Mouse (Mus musculus): ENCODE results near the gene Nkain4. TPM values are rescaled to one million over a fixed set of nuclear protein-coding genes. Genes with fewer than 3 reads are reported as not detected.

Nkain4 gene
- polyA plus RNA-seq, 1 experiment: 3.7 TPM

DNA sequence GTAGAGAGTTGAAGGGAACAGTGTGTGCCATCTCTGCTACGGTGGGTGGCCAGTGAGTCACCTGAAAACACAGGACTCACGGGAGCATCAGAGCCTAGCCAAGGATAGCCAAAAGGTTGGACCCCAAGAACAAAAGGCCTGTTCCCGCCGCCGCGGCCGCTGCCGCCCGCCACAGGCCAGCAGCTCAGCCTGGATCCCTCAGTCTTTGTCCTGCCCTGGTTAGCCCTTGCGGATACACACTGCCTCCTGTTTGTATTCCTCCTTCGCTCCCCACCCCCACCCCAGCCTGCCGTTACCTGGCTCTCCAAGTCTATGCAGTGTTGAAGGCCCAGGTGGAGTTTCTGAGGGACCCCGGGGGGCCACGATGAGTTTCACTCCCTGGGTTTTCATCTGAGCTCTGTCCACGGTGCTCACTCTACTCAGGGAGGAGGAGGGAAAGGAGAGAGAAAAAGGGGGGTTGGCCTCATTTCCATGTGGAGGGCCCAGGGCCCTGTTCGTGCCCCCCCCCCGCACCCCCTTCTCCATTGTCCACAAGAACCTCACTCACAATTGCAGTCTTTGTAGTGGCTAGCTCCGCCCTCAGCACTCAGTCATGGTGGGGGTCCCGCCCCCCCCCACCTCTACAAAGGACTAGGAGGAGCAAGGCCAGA lies 65.1 kb downstream of the Nkain4 start:
- TF ChIP-seq CTCF (IDR thresholded peaks at IDR 0.05; ENCODE audit: control insufficient read depth, insufficient read depth, insufficient replicate concordance, low read depth, low read length) (no peak), POLR2A (IDR thresholded peaks at IDR 0.05; ENCODE audit: control insufficient read depth, low read depth, low read length) (no peak)
- Histone ChIP-seq H3K4me3 (ENCODE audit: control insufficient read depth, low read depth, low read length) (no peak overlapping the region), H3K27ac (ENCODE audit: control insufficient read depth, insufficient read depth, low read depth, low read length) (no peak overlapping the region), H3K4me1 (ENCODE audit: control insufficient read depth, insufficient read depth, low read length) (peaks cover 33% of the 10 kb centered on the region), H3K27me3 (ENCODE audit: control insufficient read depth, insufficient read depth, low read length) (no peaks in the 10 kb centered on the region; the same call in 1 of the 2 replicates), H3K36me3 (ENCODE audit: control insufficient read depth, insufficient read depth, low read length) (no peaks in the 10 kb centered on the region)

- H3K36me3 ChIP-seq (ENCODE audit: control insufficient read depth, insufficient read depth, low read length): no peaks in the 10 kb centered on the region
These were observed 69.2 kb downstream of the Nkain4 start for GRCm38 (mm10) chr2:180885270-180885669.

More at GRCm38 (mm10) chr2:180885270-180885669, 69.2 kb downstream of the Nkain4 start:
- no peaks in the 10 kb centered on the region for H3K27me3 ChIP-seq (ENCODE audit: control insufficient read depth, insufficient read depth, low read length)
- H3K27ac ChIP-seq (ENCODE audit: control insufficient read depth, insufficient read depth, low read depth, low read length): no peak overlapping the region
- H3K4me1 ChIP-seq (ENCODE audit: control insufficient read depth, insufficient read depth, low read length): peaks cover 2% of the 10 kb centered on the region; the same call in 1 of the 2 replicates
- no peak overlapping the region for H3K4me3 ChIP-seq (ENCODE audit: control insufficient read depth, low read depth, low read length)
- TF ChIP-seq CTCF (IDR thresholded peaks at IDR 0.05; ENCODE audit: control insufficient read depth, insufficient read depth, insufficient replicate concordance, low read depth, low read length) (no peak), POLR2A (IDR thresholded peaks at IDR 0.05; ENCODE audit: control insufficient read depth, low read depth, low read length) (no peak)

Other genes with a start within 250 kb of the Nkain4 start
- 24.1 and 26.6 TPM in 2 replicates for gene Dido1, start 244.7 kb downstream of the Nkain4 start, polyA plus RNA-seq (2012; rRNA removed)
- gene Gid8, start 244.6 kb downstream of the Nkain4 start, polyA plus RNA-seq (2012; rRNA removed): 29.3 and 30.9 TPM in 2 replicates
- gene Slc17a9, start 229.4 kb downstream of the Nkain4 start, polyA plus RNA-seq (2012; rRNA removed): 16.0 and 16.4 TPM in 2 replicates
- 0.05 and 0.16 TPM in 2 replicates for gene Bhlhe23, start 177.8 kb downstream of the Nkain4 start, polyA plus RNA-seq (2012; rRNA removed)
- gene Ythdf1, start 33.8 kb downstream of the Nkain4 start, polyA plus RNA-seq (2012; rRNA removed): 22.5 TPM in 2 replicates
- not detected in 2 replicates for gene Birc7, start 25.7 kb downstream of the Nkain4 start, polyA plus RNA-seq (2012; rRNA removed)
- gene Arfgap1, start 12.5 kb upstream of the Nkain4 start, polyA plus RNA-seq (2012; rRNA removed): 31.2 and 32.2 TPM in 2 replicates
- 52.3 and 57.4 TPM in 2 replicates for gene Col20a1, start 31.8 kb upstream of the Nkain4 start, polyA plus RNA-seq (2012; rRNA removed)
- 0.91 and 1.0 TPM in 2 replicates for gene Chrna4, start 88.8 kb upstream of the Nkain4 start, polyA plus RNA-seq (2012; rRNA removed)
- gene Kcnq2, start 180.6 kb upstream of the Nkain4 start, polyA plus RNA-seq (2012; rRNA removed): 9.2 and 9.8 TPM in 2 replicates
- gene Eef1a2, start 202.3 kb upstream of the Nkain4 start, polyA plus RNA-seq (2012; rRNA removed): 0.07 TPM in 2 replicates
- gene Ppdpf, start 232.5 kb upstream of the Nkain4 start, polyA plus RNA-seq (2012; rRNA removed): 8.2 and 9.5 TPM in 2 replicates
- gene Ptk6, start 248.1 kb upstream of the Nkain4 start, polyA plus RNA-seq (2012; rRNA removed): 0.12 and 0.20 TPM in 2 replicates

Data from testis, adult 2 months (tissue).